Mouse (Mus musculus): ENCODE measurements around the gene Esrrg. TPM values are rescaled to one million over a fixed set of nuclear protein-coding genes. Genes with fewer than 3 reads are reported as not detected.

Esrrg gene
- polyA plus RNA-seq, 1 experiment from 2014 or later = 0.33 TPM

GRCm38 (mm10) chr1:188241766-188242165 lies 633.2 kb downstream of the Esrrg start:
- no peak for DNase-seq (ENCODE audit: low spot score)

- DNase-seq (ENCODE audit: low spot score) = no peak
Measured at GRCm38 (mm10) chr1:188257500-188257899, 648.9 kb downstream of the Esrrg start.

DNA sequence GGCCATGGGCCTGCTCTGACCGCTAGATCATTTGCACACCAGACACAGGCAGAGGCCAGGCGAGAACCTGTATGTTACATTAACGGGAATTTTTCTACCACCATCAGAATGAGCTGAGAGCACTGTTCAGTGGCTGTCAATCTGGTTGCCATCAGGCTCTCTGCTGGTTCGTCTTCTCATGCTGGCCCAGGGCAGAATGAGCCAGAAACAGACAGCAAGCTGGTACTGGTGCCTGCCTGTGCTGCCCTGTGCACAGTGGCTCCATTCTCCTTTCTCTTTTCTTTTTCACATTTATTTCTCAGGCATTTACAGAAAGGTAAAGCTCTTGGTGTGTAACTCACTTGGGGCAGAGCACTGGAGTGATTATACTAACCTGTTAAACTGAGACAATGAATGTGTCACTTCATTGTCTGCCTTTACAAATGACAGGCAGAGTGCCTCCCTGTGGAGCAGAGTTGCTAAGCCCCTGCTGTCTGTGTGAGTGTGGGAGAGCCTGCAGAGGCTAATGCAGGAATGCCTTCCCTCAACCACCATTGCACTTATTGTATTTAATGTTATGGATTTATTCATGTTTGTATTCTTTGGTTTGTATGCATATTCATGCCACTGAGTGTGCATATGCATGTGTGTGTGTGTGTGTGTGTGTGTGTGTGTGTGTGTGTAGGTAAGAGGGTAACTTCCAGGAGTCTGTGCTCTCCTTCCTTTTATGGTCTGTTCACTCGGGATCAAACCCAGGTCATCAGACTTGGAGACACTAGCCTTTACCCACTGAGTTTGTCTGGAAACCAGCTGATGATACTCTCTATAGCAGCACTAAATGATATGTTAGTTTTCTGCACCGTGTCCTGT lies 651.9 kb downstream of the Esrrg start:
- DNase-seq (ENCODE audit: low spot score) = no peak

GRCm38 (mm10) chr1:188261903-188262682 lies 653.5 kb downstream of the Esrrg start, which contains the start of gene Ush2a:
Ush2a (plus strand) TSS chr1:188262023.
- DNase-seq (ENCODE audit: low spot score) = no peak
